Comparison of ENCODE assay signal across 7 mouse cellular contexts in the genomic region with DNA sequence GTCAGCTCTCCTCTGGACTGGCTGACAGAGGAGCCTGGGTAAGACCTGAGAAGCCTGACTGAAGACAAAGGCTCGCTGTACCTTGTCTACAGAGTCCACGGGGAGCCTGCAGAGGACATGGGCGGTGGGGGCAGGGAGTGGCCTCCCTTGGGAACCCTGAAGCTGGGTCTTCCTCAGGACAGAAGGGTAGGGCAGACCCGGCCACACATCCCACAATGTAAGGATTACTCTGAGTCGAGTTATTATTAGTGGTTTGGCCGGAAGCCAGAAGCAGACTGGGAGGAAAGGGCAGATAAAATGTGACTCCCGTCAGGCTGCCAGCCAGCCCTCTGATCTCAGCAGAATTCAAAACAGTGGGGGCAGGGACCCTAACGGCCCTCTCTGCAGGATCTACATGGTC. TPM values are rescaled to one million over a fixed set of nuclear protein-coding genes. Genes with fewer than 3 reads are reported as not detected.
A peak's percentile ranks its signal among the peaks of the same experiment; 100 is the strongest.
DNase-seq lines count a peak whose midpoint lies in the region; ATAC-seq lines count a peak whose summit lies in the region.

No protein-coding gene starts in this region.

- peak overlapping the region; percentile 1; the same call in 1 of the 2 replicates for H3K9ac ChIP-seq in embryonic facial prominence, embryonic 11.5 days (replicated peaks; ENCODE audit: low read length)
- peak overlapping the region; percentile 54 for H3K9ac ChIP-seq in heart, embryonic 14.5 days (ENCODE audit: low read length)
- H3K9ac ChIP-seq in kidney, embryonic 16.5 days (replicated peaks; ENCODE audit: low read length) = peak overlapping the region; percentile 32; the same call in 1 of the 2 replicates
- H3K9ac ChIP-seq in stomach, embryonic 14.5 days (replicated peaks; ENCODE audit: low read depth, low read length) = 0 out of 2 replicates have a peak overlapping the region, but pooled peaks have one; percentile 21

- 0 out of 2 replicates have a peak overlapping the region, but pooled peaks have one; percentile 5 for H3K27ac ChIP-seq in embryonic facial prominence, embryonic 11.5 days (replicated peaks; ENCODE audit: low read depth, low read length)
- peak overlapping the region; percentile 87 to 93 for H3K27ac ChIP-seq in heart, embryonic 14.5 days (replicated peaks in 1 of 2; ENCODE audit: control insufficient read depth in 1 of 2, insufficient read depth in 1 of 2, low read depth in 2 of 2, low read length in 2 of 2)
- H3K27ac ChIP-seq in kidney, embryonic 16.5 days (ENCODE audit: low read length) = peak overlapping the region; percentile 72
- peak overlapping the region; percentile 80 for H3K27ac ChIP-seq in stomach, embryonic 14.5 days (ENCODE audit: low read length)

- intact Hi-C loops in left cerebral cortex, postnatal 36 days (cut with DNase I) = no loop called here

- 0 out of 2 replicates have a peak, but pooled peaks have one; percentile 12 for ATAC-seq in embryonic facial prominence, embryonic 11.5 days (replicated peaks; ENCODE audit: insufficient number of reproducible peaks, low FRiP score, low TSS enrichment, low read depth)
- peak; percentile 63 for ATAC-seq in heart, embryonic 14.5 days (ENCODE audit: insufficient number of reproducible peaks, insufficient read depth, low FRiP score, low read depth)
- peak; percentile 60 for ATAC-seq in kidney, embryonic 16.5 days (ENCODE audit: low FRiP score, low TSS enrichment)
- ATAC-seq in stomach, embryonic 14.5 days (ENCODE audit: insufficient number of reproducible peaks, insufficient read depth, low FRiP score, low read depth) = peak; percentile 57

- H3K36me3 ChIP-seq in embryonic facial prominence, embryonic 11.5 days (replicated peaks; ENCODE audit: control insufficient read depth, insufficient read depth, low read depth, low read length) = no peaks in the 10 kb centered on the region
- no peaks in the 10 kb centered on the region for H3K36me3 ChIP-seq in heart, embryonic 14.5 days (ENCODE audit: control insufficient read depth, insufficient read depth, low read length)
- no peaks in the 10 kb centered on the region for H3K36me3 ChIP-seq in kidney, embryonic 16.5 days (ENCODE audit: insufficient read depth, low read length)
- no peaks in the 10 kb centered on the region for H3K36me3 ChIP-seq in stomach, embryonic 14.5 days (ENCODE audit: control insufficient read depth, insufficient read depth, low read length)

- H3K9me3 ChIP-seq in embryonic facial prominence, embryonic 11.5 days (replicated peaks; ENCODE audit: control insufficient read depth, low read length) = no peaks in the 10 kb centered on the region
- no peaks in the 10 kb centered on the region for H3K9me3 ChIP-seq in heart, embryonic 14.5 days (ENCODE audit: control insufficient read depth, low read length)
- no peaks in the 10 kb centered on the region for H3K9me3 ChIP-seq in kidney, embryonic 16.5 days (ENCODE audit: low read length)
- no peaks in the 10 kb centered on the region for H3K9me3 ChIP-seq in stomach, embryonic 14.5 days (ENCODE audit: control insufficient read depth, low read depth, low read length)

- peaks cover 19% of the 10 kb centered on the region for H3K4me1 ChIP-seq in embryonic facial prominence, embryonic 11.5 days (ENCODE audit: control insufficient read depth, insufficient read depth, low read length)
- H3K4me1 ChIP-seq in heart, embryonic 14.5 days (ENCODE audit: control insufficient read depth in 2 of 2, insufficient read depth in 2 of 2, low read length in 2 of 2) = peaks cover 67 to 85% of the 10 kb centered on the region in 2 experiments
- H3K4me1 ChIP-seq in kidney, embryonic 16.5 days (ENCODE audit: insufficient read depth, low read length) = peaks cover 83% of the 10 kb centered on the region
- peaks cover 56% of the 10 kb centered on the region for H3K4me1 ChIP-seq in stomach, embryonic 14.5 days (ENCODE audit: control insufficient read depth, insufficient read depth, low read length)

- no peaks in the 10 kb centered on the region for H3K27me3 ChIP-seq in embryonic facial prominence, embryonic 11.5 days (ENCODE audit: control insufficient read depth, insufficient read depth, low read length)
- no peaks in the 10 kb centered on the region for H3K27me3 ChIP-seq in heart, embryonic 14.5 days (ENCODE audit: control insufficient read depth, insufficient read depth, low read length)
- no peaks in the 10 kb centered on the region for H3K27me3 ChIP-seq in kidney, embryonic 16.5 days (ENCODE audit: insufficient read depth, low read length)
- H3K27me3 ChIP-seq in stomach, embryonic 14.5 days (ENCODE audit: control insufficient read depth, insufficient read depth, low read length) = no peaks in the 10 kb centered on the region

- 3% methylated on average over 8 of the region's 8 CpGs for WGBS in embryonic facial prominence, embryonic 11.5 days
- WGBS in heart, embryonic 14.5 days = 0% methylated on average over 8 of the region's 8 CpGs
- 3% methylated on average over 8 of the region's 8 CpGs for WGBS in kidney, embryonic 16.5 days
- WGBS in stomach, embryonic 14.5 days = 4% methylated on average over 8 of the region's 8 CpGs

- no peak overlapping the region for H3K4me2 ChIP-seq in embryonic facial prominence, embryonic 11.5 days (ENCODE audit: low read depth, low read length)
- H3K4me2 ChIP-seq in heart, embryonic 14.5 days (ENCODE audit: low read length) = peak overlapping the region; percentile 45
- peak overlapping the region; percentile 14; the same call in 1 of the 2 replicates for H3K4me2 ChIP-seq in kidney, embryonic 16.5 days (replicated peaks; ENCODE audit: low read depth, low read length)
- H3K4me2 ChIP-seq in stomach, embryonic 14.5 days (replicated peaks; ENCODE audit: low read depth, low read length) = 0 out of 2 replicates have a peak overlapping the region, but pooled peaks have one; percentile 16

- H3K4me3 ChIP-seq in embryonic facial prominence, embryonic 11.5 days (ENCODE audit: low read depth, low read length) = no peak overlapping the region
- H3K4me3 ChIP-seq in heart, embryonic 14.5 days (ENCODE audit: control insufficient read depth in 1 of 2, insufficient read depth in 1 of 2, low read depth in 1 of 2, low read length in 2 of 2) = 0 out of 4 replicates have a peak overlapping the region, but pooled peaks of 1 of the 2 experiments have one; percentile 2
- no peak overlapping the region for H3K4me3 ChIP-seq in kidney, embryonic 16.5 days (ENCODE audit: low read length)
- no peak overlapping the region for H3K4me3 ChIP-seq in stomach, embryonic 14.5 days (ENCODE audit: low read depth, low read length)

- DNase-seq in adrenal gland, postnatal 36 days = peak; percentile 86 to 90
- DNase-seq in embryonic facial prominence, embryonic 11.5 days (ENCODE audit: low spot score) = peak; percentile 55
- DNase-seq in lung, postnatal 14 days = peak; percentile 83
- no peak for DNase-seq in left cerebral cortex, postnatal 36 days (ENCODE audit: low spot score in 2 of 2)

RNA-seq across cellular contexts. Expression of a gene that starts 30.4 kb away (rescaled TPM):
- 10 to 100 TPM; 21.6 to 28.8 TPM for total RNA-seq in adrenal gland, postnatal 36 days (2021)
- 8.4 and 9.8 TPM in 2 replicates for polyA plus RNA-seq in embryonic facial prominence, embryonic 11.5 days (2014; fragmentation: Nextera tagmentation; extraction: Ambion mirVana)
- polyA plus RNA-seq in heart, embryonic 14.5 days (2014; fragmentation: Nextera tagmentation; extraction: Ambion mirVana) = 7.2 and 8.2 TPM in 2 replicates
- 5.3 and 6.8 TPM in 2 replicates for polyA plus RNA-seq in kidney, embryonic 16.5 days (2015; fragmentation: Nextera tagmentation; extraction: Ambion mirVana)
- 8.9 and 10.2 TPM in 2 replicates for polyA plus RNA-seq in stomach, embryonic 14.5 days (2014; fragmentation: Nextera tagmentation; extraction: Ambion mirVana)
- total RNA-seq in left cerebral cortex, postnatal 36 days (2021) = 10 to 100 TPM; 75.2 to 77.4 TPM

Comparison
In these comparisons a context has a peak if more than half of its experiments do, and no peak if none do; other contexts are left out.
1. DNase-seq: peak in adrenal gland, postnatal 36 days (2 of 2), embryonic facial prominence, embryonic 11.5 days (single experiment) and lung, postnatal 14 days (single experiment); none in left cerebral cortex, postnatal 36 days (0 of 2).
2. ATAC-seq: peak in every context shown above with its lines; median percentile 63 in heart, embryonic 14.5 days; 60 in kidney, embryonic 16.5 days; 57 in stomach, embryonic 14.5 days; 12 in embryonic facial prominence, embryonic 11.5 days.
3. H3K27ac ChIP-seq: peak in every context shown above with its lines; median percentile 90 in heart, embryonic 14.5 days; 80 in stomach, embryonic 14.5 days; 72 in kidney, embryonic 16.5 days; 5 in embryonic facial prominence, embryonic 11.5 days.
4. H3K9ac ChIP-seq: peak in every context shown above with its lines; median percentile 54 in heart, embryonic 14.5 days; 32 in kidney, embryonic 16.5 days; 21 in stomach, embryonic 14.5 days; 1 in embryonic facial prominence, embryonic 11.5 days.